Mouse (Mus musculus): Measurements from ENCODE around the gene Tsr3.

Gene Tsr3

GRCm38 (mm10) chr17:25243131-25243780 is 3.3 kb downstream of the Tsr3 start:
- DNase-seq (ENCODE audit: low spot score in 2 of 2) = no peak

- no peak for DNase-seq (ENCODE audit: low spot score in 2 of 2)
These were observed 4.3 kb downstream of the Tsr3 start for GRCm38 (mm10) chr17:25244239-25244638.

DNA sequence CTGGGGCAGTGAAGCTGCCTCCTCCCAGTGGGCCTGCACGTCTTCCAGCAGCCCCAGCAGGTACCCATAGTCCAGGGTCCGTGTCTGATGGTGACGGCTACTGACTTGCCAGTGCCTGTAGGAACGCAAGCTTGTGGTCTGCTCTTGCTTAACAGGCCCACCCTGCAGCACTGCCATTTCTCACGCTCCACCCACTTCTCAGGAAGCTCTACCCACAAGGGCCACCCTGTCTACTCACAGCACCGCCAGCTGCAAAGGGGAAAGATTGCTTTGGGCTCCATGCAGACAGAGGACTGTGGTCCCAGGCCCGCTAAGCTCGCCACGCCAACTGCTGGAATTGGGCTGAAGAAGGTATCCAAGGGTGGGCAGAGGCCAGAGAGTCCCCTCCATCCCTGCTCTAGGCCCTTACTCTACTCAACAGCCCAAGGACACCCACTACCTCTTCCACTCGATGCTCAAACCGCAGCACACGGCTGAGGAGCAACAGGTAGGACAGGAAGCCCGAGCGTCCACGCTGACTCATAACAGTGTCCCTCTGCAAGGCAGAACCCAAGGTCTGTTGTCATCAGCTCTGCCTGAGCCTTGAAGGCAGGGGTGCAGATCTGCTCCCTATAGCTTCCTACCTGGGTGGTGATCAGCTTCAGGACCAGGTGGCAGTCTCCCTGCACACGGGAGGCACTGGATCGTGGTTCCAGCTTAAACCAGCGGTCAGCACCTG is 8.2 kb downstream of the Tsr3 start:
- DNase-seq (ENCODE audit: low spot score in 2 of 2) = no peak

- DNase-seq (ENCODE audit: low spot score in 2 of 2) = no peak
These were observed 10.3 kb downstream of the Tsr3 start for GRCm38 (mm10) chr17:25250181-25250835.

DNA sequence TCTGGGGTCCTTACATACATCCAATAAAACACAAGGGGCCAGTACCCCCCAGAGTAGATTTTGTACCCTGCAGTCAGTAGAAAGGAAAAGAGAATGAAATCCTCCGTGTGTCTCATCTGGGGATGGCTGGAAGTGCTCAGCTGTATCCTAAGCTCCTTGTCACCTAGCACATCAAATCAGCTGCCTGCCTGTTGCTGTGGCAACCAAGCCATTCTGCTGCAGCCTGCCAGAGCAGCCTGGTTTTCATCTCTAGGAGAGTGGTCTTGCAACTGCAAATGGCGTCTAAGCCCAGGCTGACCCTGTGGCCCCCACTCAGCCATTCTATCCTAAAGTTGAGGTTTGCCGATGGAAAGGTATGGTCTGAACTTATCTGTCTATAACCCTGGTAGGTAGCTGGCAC is 12.7 kb downstream of the Tsr3 start:
- DNase-seq (ENCODE audit: low spot score in 2 of 2) = no peak

DNA sequence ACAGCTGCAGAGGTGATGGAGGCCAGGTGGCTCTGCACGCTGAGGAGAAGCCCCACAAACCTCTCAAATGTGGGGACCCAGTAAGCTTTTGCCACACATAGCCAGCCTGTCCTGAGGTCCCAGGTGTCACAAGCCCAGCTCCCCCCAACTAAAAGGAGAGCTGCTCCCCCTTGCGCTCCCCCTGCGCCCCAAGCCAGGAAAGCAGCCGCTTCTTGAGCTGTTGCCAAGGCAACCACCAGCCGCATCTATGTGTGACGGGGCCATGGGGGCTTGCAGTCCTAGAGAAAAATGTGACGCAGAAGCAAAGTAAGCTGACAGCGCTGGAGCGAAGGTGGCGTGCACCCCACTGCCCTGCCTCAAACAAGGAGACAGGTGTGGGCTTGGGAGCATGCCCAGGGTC is 13.8 kb downstream of the Tsr3 start:
- peak; percentile 73 to 81 for DNase-seq (ENCODE audit: low spot score in 2 of 2)

- no peak for DNase-seq (ENCODE audit: low spot score in 2 of 2)
These were observed 15.1 kb downstream of the Tsr3 start for GRCm38 (mm10) chr17:25255110-25255509.

- DNase-seq (ENCODE audit: low spot score in 2 of 2) = peak; percentile 32 to 47
These were observed 16.3 kb downstream of the Tsr3 start, which contains the start of gene Baiap3 for GRCm38 (mm10) chr17:25256140-25256754. Gene Baiap3, minus strand, starts transcription at chr17:25256364.

- DNase-seq (ENCODE audit: low spot score in 2 of 2) = peak; percentile 57 to 73
These were observed 17.9 kb downstream of the Tsr3 start for GRCm38 (mm10) chr17:25257804-25258261.

DNA sequence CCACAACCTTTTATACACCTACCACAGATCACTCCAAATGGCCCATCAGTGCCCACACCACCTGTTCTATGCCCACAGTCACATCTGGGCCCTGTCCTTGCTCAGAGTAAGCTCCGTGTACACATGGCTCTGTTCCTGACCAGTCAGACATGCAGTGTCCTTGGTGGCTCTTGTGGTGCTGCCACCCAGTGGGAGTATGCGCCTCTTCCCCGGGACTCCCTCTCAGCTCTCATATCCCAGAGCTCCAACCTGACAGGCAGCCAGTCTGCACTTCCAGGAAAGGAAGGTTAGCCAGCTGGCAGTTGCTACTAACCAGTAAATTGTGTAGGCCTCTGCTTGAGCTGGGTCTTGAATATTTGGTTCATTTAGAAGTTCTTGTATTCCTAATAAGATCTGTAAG is 24.5 kb downstream of the Tsr3 start:
- DNase-seq (ENCODE audit: low spot score in 2 of 2) = no peak

DNA sequence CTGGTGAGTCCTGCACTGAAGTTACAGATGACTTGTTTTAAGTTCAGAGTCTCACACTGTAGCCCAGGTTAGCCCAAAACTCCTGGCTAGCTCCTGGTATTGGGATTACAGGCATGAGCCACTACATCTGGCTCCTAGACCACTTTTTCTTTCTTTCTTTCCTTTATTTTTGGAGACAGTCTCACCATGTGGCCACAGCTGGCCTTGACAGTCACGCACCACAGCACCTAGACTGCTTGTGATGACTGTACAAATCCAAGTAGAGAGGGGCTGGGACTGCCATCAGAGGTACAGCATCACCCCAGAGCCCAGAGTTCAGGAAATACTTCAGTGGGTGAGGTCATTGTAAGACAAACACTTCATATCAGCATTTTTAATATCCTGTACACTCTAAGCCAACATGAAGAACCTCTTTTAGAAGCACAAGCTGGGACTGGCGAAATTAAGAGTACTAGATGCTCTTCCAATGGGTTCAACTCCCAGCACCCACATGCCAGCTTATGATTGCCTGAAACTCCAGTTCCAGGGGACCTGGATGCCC is 30.9 kb downstream of the Tsr3 start:
- no peak for DNase-seq (ENCODE audit: low spot score in 2 of 2)

DNA sequence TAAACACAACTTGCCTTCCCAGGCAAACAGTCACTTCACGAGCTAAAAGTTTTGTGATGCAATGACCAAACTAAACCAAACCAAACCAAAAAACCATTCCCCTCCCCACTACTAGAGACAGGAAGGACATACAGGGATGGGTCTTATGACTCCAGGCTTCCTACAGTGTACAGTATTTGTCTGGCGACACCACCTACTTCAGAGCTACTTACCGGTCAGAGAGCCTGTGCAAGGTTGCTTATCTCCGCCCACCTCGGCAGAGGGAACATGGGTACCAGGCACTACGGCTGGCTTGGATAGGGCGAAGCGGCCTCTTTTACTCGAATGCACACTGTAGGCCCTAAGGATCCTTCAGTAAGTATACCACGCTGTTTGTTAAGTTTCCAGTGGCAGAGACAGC is 32.4 kb downstream of the Tsr3 start:
- no peak for DNase-seq (ENCODE audit: low spot score in 2 of 2)

GRCm38 (mm10) chr17:25272951-25273705 is 33.2 kb downstream of the Tsr3 start:
- peak; percentile 77 for DNase-seq (ENCODE audit: low spot score in 2 of 2)

DNA sequence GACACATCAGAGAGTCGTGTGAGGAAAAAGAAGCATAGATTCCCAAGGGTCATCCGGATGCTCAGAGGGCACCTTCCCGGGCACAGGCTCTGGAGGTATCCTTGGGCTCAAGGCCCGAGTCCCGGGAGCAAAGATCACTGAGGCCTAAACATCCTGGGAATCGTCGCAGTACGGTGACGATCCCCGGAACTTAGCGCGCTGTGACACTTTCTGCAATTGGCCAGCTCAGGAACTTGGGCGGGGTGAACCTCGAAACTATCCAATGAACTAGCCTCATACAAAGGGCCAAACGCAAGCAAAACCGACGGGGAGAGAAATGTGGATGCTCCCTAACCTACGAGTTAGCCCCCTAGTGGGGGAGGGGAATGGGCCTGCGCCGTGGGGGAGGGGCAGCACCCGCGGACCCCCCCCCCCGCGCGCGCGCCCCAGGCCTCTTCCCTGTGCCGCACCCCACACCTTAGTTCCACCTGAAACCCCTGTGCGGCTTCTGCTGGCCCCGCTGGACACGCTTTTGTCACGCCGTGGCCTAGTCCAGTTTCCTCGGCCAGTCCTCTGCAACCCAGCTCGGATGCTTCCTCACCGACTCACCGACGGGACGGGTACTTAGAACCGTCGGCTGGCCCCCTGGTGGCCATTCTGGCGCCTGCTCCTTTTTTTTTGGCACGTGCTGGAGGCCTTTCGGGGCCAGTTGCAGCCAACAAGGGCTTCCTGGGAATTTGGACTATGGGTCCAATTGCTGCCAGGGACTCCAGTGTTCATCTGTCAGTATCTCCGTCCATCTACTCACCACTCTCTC is 33.9 kb downstream of the Tsr3 start:
- peak; percentile 93 to 95 for DNase-seq (ENCODE audit: low spot score in 2 of 2)

DNA sequence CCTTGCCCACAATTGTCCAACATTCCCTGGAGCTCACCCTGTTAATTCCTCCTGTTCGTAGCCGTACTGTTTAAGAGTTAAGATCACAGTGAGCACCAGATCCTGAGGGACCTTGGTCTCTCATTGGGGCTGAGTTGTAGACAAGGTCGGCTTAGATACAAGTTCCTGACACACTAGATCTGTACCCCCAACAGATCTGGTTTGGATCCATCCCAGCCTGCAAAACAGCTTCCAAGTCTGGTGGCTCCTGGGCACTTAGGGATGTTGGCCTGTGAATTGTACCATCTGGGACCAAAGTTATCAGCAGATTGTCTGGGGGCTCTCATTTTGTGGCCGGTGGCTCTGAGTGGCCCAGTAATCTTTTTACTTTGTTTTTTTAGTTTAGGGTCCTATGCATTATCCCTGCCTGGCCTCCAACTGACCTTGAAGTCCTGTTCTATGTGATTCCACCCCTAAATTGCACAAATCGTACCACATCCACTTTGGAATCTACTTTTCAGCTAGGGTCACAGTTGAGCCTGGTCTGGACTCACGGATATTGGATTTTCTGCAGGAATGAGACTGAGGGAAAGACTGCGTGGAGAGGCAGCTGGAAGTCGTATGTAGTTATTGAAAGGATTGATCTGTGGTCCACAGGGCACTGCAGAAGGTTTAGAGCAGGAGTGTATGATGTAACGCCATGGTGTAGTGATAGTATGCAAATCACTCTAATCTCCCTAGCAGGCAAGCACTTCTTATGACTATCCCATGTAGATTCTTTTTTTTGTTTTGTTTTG is 34.8 kb downstream of the Tsr3 start, which contains the start of gene Ube2i:
Gene Ube2i, minus strand, starts transcription at position 52 of the 776 bp plus-strand sequence.
- no peak for DNase-seq (ENCODE audit: low spot score in 2 of 2)

DNA sequence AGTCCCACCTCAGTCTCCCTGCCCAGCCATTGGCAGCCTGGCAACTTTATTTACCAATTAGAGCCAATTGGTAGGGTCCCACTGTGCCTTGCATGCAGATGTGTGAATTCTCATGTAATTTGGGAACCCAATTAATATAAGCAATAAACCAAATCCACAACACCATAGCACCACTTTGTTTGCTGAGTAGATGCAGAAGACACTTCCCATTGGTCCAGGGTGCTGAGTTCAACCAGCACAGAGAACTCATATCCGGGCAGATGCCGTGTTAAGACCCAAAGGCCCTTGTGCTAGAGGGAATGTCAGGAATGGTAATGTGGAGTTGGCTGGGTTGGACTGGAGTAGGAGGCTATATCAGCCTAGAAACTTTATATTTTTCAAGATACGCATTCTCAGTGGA is 35.9 kb downstream of the Tsr3 start:
- DNase-seq (ENCODE audit: low spot score in 2 of 2) = no peak

DNA sequence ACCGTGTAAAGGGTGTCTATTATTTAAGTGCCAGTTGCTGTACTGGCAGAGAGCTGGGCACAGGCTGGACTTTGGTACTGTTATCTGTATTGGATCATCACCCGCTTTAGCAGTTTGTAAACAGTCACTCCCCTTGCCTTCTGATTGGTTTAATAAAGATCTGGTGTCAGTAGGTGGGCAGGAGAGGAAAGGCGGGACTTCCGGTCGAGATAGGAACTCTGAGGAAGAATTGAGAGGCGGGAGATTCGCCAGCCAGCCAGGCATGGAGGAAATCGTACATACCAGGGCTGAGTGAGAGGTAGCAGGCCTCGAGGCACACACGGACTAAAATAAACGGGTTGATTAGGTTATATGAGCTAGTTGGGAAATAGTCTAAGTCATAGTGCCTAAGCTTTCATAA is 42.2 kb downstream of the Tsr3 start:
- peak in 1 of 2 experiments; percentile 21 for DNase-seq (ENCODE audit: low spot score in 2 of 2)

GRCm38 (mm10) chr17:25285033-25285432 is 45.1 kb downstream of the Tsr3 start:
- DNase-seq (ENCODE audit: low spot score in 2 of 2) = peak; percentile 47 to 80

DNA sequence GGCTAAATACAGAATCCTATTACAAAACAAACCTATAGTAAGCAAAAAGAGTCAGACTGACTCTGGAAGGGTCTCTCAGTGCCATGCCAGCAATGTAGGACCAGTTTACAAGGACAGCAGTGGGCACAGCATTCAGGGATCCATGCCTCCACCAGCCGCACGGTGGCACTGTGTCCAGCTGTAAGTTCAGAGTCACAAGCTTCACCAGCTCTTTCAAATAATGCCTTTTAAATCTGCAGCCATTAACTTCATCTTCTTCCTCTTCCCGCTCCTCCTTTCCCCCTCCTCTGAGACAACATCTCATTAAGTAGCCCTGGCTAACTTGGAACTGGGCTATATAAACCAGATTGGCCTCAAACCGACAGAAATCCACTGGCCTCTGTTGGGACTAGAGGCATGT is 48.9 kb downstream of the Tsr3 start:
- peak in 1 of 2 experiments; percentile 30 for DNase-seq (ENCODE audit: low spot score in 2 of 2)

DNA sequence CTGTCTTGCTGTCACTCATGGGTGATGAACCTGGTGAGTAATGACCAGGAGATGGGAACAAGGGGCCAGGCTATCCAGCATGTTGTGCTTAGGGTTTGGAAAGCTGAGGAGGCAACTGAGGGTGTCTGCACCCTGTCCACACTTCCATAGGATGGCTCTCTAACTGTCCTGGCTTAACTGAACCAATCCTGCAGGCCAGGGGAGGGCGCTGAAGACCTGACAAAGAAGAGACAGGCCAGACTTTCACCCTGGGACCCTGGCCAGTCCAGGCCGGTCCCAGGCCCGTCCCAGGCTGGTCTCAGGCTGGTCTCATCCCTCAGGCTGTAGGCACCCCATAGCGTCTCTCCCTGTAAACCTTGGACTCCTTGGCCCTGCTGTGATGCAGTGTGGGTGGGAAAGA is 50.4 kb downstream of the Tsr3 start:
- DNase-seq (ENCODE audit: low spot score in 2 of 2) = no peak
